Mouse (Mus musculus): ENCODE measurements at regions not wholly inside any gene's neighbourhood (a gene's known extent, or its start where the extent isn't known, plus 50 kb on each side); places are given as distances from the start of the nearest gene placed in this dataset.

GRCm38 (mm10) chr3:143732966-143733725 lies 471.9 kb downstream of the Lmo4 start:
- peak; percentile 41 to 53 for DNase-seq
- intact Hi-C loops (cut with DNase I): no loop called here

DNA sequence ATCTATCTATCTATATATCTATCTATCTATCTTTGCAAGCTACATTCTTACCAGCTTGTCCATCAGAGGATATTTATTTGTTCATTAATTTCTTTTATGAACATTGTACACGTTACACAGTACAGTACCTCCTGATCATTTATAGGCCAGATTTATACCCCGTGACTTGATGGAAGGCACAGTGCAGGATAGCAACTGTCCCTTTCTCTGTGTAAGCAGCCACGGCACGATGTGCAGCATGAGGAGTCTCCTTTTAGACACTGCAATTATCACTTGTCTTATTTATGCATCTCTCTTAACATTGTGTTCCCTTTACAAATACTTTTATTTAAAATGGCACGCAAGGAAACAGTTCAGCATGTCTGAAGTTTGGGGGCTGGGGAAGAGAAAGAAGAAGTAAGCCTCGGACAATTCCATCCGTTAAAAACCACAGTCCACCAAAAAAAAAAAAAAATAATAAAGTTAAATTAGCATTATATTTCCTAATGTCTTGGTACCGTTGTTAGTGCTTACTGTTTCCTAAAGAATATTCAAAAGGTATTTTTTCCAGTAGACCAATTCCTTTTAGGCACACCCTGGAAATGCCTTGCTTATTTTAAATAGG lies 475.4 kb downstream of the Lmo4 start:
- DNase-seq: no peak
- intact Hi-C loops (cut with DNase I): no loop called here

DNA sequence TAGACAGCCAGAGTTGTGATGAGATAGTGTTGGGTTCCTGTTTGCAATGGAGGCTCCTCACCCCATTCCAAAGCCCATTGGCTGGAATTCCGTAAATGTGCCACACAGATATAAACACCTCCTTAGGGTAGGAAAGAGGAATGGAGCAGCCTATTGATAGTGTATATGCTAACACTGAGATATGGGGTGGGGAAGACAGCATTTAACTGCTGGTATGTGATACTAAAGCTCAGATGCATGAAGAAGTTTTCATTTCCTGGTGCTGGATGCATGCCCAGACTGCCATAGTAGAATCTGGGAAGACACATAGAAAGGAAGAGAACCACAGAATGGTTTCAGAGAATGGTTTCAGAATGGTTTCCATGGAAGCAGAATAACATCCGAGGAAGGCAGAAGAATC lies 482.4 kb downstream of the Lmo4 start:
- intact Hi-C loops (cut with DNase I): no loop called here
- no peak for DNase-seq

DNA sequence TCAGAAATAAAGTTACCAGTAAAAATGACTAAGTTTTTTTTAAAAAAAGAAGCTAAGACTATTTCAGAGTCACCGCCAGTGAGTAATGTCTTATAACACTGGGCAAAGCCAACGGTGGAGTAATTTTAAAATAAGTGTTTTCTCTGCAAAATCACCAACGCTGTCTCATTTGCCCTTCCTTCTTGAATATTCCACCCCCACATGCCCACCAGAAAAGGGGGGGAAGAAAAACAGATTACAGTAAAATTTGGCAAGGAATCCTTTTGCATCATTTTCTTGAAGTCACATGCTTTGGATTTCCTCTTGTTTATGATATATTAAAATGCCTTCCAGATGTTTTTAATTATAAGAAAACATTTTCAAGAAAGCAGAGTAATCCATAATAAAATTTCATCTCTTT lies 482.9 kb downstream of the Lmo4 start:
- intact Hi-C loops (cut with DNase I): no loop called here
- no peak for DNase-seq

GRCm38 (mm10) chr3:143713183-143713582 lies 491.8 kb downstream of the Lmo4 start:
- intact Hi-C loops (cut with DNase I): no loop called here
- peak; percentile 27 to 42 for DNase-seq

DNA sequence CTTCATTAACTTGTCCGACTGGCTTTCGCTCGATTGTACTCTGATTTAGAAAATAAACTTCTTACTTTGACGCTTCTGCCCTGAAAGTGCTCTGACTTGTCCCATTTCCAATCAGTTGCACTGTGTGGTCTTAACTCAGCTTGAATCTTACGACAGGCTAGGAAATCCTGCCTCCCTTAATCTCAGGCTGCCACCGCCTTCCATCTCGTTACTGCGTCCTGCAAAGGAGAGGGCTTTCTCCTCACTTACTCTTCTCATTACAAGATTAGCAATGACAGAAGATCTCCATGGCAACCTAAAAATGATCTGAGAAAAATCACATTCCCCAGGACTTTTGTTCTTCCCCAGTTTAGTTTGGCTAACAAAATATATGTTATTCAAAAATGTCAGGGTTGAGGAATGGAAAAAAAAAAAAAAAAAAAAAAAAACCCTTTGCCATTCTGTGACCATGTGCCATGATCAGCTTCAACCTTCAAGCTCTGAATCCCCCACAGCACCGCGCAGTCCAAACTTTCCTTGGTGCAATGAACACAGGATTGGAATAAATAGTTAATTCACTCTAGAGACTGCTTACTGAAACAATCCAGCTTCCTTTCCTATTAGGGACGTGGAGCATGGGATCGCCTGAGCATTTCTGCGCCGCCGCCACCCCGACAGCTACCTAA lies 494.1 kb downstream of the Lmo4 start:
- no peak for DNase-seq
- intact Hi-C loops (cut with DNase I): no loop called here

GRCm38 (mm10) chr3:143706679-143707078 lies 498.3 kb downstream of the Lmo4 start:
- intact Hi-C loops (cut with DNase I): no loop called here
- DNase-seq: no peak

DNA sequence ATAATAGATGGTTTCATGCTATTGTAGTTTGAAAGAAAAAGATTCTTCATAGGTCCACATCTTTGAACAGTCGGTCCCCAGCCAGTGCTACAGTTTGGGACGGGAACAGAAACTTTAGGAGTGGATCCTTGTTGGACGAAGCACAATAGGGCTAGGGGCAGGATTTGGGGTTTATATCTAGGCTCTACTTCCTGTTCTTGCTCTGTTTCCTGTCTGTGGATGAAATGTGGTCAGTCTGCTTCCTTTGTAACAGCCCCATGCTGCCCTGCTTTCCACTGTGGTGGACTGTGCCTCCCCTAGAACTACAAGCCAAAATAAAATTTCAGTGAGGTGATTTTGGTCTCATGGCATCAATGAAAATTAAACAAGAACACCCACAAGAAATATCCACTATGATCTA lies 510.2 kb downstream of the Lmo4 start:
- intact Hi-C loops (cut with DNase I): no loop called here
- DNase-seq: no peak

DNA sequence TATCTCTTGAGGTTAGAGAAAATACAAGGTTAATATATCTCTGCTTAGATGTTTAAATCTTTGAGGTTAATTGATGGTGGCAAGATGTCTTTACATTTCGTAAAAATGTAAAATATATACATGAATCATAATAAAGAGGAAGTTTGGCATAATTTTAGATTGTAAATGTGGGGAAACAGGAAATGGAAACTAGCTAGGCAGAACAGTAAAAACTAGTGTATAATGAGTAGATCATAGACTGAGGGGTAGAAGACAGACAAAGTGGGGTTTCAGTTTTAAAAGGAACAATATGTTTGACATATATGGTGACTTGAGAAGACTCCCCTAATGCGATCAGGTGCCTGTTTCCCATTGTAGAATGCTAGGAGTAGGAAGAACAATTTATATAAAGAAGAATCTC lies 519.3 kb downstream of the Lmo4 start:
- intact Hi-C loops (cut with DNase I): no loop called here

DNA sequence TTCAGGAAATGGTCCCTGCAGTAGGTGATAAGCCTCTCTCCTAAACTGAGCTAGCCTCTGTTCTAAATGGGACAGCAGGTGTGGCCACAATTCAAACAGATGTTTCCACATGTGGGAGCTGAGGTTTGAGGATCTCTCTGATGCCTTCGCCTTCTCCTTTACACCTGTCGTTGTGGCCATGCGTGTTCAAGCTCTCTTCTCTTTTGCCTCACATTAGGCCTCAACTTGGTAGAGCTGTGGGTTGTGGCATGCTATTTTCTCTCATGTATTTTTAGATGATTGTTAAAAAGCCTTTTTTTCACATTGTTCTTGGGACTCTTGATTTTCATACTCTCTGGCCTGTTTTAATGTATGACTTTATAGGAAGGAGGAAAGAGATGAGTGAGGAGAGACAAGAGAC lies 526.8 kb downstream of the Lmo4 start:
- intact Hi-C loops (cut with DNase I): no loop called here
- DNase-seq: peak in 1 of 2 experiments; percentile 4

More for the DNA sequence above, 519.3 kb downstream of the Lmo4 start:
- no peak for DNase-seq

DNA sequence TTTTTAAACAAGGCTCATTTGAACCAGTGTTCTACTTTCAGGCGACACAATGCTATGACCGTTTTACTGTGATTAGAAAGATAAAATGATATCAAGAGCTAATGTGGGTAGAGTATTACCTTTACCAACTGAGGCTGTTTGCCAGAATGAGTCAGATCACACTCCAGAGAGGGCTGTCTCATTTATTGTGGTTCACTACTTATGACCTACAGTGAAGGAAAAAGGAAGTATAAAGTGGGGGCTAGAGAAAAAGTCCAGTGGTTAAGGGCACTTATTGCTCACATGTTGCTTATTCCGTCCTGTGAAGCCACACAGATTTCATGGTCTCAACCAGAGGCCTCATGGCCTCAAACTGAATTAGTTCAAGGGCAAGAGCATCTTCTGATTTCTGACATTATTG lies 530.2 kb downstream of the Lmo4 start:
- intact Hi-C loops (cut with DNase I): no loop called here
- DNase-seq: no peak

- intact Hi-C loops (cut with DNase I): no loop called here
- no peak for DNase-seq
These were observed 530.6 kb downstream of the Lmo4 start for GRCm38 (mm10) chr3:143674446-143674845.

- DNase-seq: no peak
- intact Hi-C loops (cut with DNase I): no loop called here
These were observed 542.9 kb downstream of the Lmo4 start for GRCm38 (mm10) chr3:143662041-143662685.

DNA sequence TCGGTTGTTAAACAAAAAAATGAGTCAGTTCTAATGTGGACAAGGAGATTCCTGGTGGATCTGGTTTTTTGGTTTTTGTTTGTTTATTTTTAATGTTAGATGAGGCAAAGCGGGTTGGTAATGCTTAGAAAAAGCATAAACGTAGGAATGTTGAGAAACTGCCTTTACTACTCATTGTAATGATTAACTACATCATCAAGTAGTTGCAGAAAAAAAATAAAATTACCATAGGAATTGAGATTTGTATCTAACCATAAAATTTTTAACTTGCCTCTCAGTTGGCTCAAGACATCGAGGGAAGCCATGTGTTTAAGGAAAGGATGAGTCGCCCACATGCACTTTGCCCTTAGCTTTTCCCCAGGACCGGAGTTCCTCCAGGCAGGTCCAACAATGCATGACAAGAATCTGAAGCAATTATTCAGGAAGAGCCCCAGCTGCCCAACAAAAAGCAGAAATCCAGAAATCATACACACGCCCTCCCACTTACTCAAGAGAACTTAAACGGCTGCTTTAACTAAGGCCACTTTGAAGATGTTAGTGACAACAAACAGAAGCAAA lies 545.5 kb downstream of the Lmo4 start:
- intact Hi-C loops (cut with DNase I): no loop called here
- no peak for DNase-seq

DNA sequence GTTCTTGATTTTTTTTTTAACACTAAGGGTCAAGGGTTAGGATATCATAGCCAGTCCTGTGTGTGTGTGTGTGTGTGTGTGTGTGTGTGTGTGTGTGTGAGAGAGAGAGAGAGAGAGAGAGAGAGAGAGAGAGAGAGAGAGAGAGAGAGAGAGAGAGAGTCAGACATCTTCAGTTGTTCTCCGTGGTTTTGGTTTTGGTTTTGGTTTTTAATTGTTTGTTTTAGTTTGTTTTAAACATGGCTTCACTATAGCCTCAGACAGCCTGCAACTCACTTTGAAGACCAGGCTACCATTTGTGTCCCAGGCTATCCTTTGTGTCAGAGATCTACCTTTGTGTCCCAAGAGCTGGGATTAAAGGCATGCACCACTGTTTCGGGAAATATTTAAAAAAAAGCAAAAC lies 557.8 kb downstream of the Lmo4 start:
- no peak for DNase-seq

GRCm38 (mm10) chr3:143646836-143647235 lies 558.2 kb downstream of the Lmo4 start:
- DNase-seq: no peak
- intact Hi-C loops (cut with DNase I): no loop called here

More for the DNA sequence above, 557.8 kb downstream of the Lmo4 start:
- intact Hi-C loops (cut with DNase I): no loop called here

- DNase-seq: no peak
- intact Hi-C loops (cut with DNase I): no loop called here
These were observed 572.0 kb downstream of the Lmo4 start for GRCm38 (mm10) chr3:143633036-143633435.

DNA sequence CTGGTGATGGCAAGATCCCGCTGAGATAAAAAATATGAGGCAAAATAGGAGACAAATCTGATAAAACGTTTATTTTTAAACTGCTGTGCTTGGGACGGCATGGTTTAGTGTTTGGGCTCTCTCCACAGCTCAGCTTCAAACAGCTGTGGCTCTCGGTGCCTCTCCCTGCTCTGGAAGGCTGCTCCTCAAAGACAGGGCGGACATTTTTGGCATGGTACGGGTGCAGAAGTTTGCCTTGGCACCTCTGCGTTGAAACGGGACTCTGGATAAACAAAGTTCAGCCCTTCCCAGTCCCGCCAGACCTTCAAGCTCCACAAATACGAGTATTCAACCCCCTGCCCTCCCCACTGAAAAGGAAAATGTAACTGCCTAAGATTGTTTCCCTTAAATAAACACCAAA lies 573.8 kb downstream of the Lmo4 start:
- intact Hi-C loops (cut with DNase I): no loop called here
- peak; percentile 51 to 62 for DNase-seq

GRCm38 (mm10) chr3:143624906-143625305 lies 580.1 kb downstream of the Lmo4 start:
- no peak for DNase-seq
- intact Hi-C loops (cut with DNase I): no loop called here

DNA sequence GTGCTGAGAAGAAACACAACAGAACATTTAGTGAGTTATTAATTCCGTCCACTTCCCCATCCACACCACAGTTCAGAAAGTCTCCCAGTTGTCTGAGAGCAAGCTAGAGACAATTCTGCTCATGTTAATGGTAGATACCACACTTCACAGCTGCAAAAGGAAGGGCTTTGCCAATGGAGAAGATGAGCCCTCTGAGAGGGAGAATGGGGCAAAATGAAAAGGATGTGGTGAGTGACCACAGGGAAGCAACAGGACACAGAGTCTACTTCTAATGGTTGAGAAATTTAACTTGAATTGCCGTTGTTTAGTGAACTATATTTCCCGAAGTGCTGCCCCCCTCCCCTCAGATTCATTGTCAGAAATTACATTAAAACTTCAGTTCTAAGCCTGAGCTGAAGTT lies 582.7 kb downstream of the Lmo4 start:
- no peak for DNase-seq
- intact Hi-C loops (cut with DNase I): no loop called here

GRCm38 (mm10) chr3:143619125-143619524 lies 585.9 kb downstream of the Lmo4 start:
- intact Hi-C loops (cut with DNase I): no loop called here
- DNase-seq: no peak

Measured in heart, postnatal 10 days (tissue).